Mouse (Mus musculus) neural tube, embryonic 14.5 days (tissue): ENCODE measurements around the gene Nebl. TPM values are rescaled to one million over a fixed set of nuclear protein-coding genes. Genes with fewer than 3 reads are reported as not detected.
A peak's percentile ranks its signal among the peaks of the same experiment; 100 is the strongest.

ENCODE experiments used
- ATAC-seq: fragments of 200-750 bp; cut with Nextera tagmentation; 2 replicates; pipeline ENCODE4 v1.8.0; 2017; ENCODE audit warnings: low read depth, mild to moderate bottlenecking, moderate TSS enrichment, moderate library complexity
- H3K27ac ChIP-seq: fragments of 300-500 bp; sonication (generic); 2 replicates; pipeline ENCODE4 v1.5.1; 2014; ENCODE audit warnings: low read depth, mild to moderate bottlenecking, control low read depth, low read length, moderate library complexity, mixed read lengths
- H3K27me3 ChIP-seq: fragments of 300-500 bp; sonication (generic); 2 replicates; pipeline ENCODE4 v1.6.1; 2014; ENCODE audit warnings: low read length; ENCODE audit not compliant: control insufficient read depth, insufficient read depth
- H3K36me3 ChIP-seq: fragments of 300-500 bp; sonication (generic); 2 replicates; pipeline ENCODE4 v1.6.1; 2014; ENCODE audit warnings: low read length, mixed read lengths; ENCODE audit not compliant: control insufficient read depth, insufficient read depth
- H3K4me1 ChIP-seq: fragments of 300-500 bp; sonication (generic); 2 replicates; pipeline ENCODE4 v1.6.1; 2014; ENCODE audit warnings: low read length; ENCODE audit not compliant: control insufficient read depth, insufficient read depth
- H3K4me2 ChIP-seq: fragments of 300-500 bp; sonication (generic); 2 replicates; pipeline ENCODE4 v1.6.1; 2014; ENCODE audit warnings: mild to moderate bottlenecking, low read depth, low read length, control low read depth
- H3K4me3 ChIP-seq: fragments of 300-500 bp; sonication (generic); 2 replicates; pipeline ENCODE4 v1.5.1; 2014; ENCODE audit warnings: low read depth, low read length, control low read depth, mixed read lengths
- H3K9ac ChIP-seq: fragments of 300-500 bp; sonication (generic); replicated peaks from 2 replicates; pipeline ENCODE4 v1.6.1; 2014; ENCODE audit warnings: low read depth, mild to moderate bottlenecking, control low read depth, low read length, mixed read lengths
- H3K9me3 ChIP-seq: fragments of 300-500 bp; sonication (generic); 2 replicates; pipeline ENCODE4 v1.6.1; 2016; ENCODE audit warnings: low read length; ENCODE audit not compliant: control insufficient read depth
- WGBS: fragments of 180-500 bp; shearing (Covaris S2); extraction: QIAGEN DNeasy Blood & Tissue Kit; methylation state at CpG from one replicate; pipeline ENCODE4 v1.1.7; 2014; 5-methylcytosine and 5-hydroxymethylcytosine counted together
- polyA plus RNA-seq: library from polyadenylated mRNA; unstranded; fragments of >200 nt; fragmentation: Nextera tagmentation; extraction: Ambion mirVana; gene quantifications from 2 replicates; pipeline ENCODE4 v1.2.1, GENCODE M21; 2014

Nebl gene
- polyA plus RNA-seq, 1 experiment from 2014 or later: 16.7 TPM

GRCm38 (mm10) chr2:17658176-17658575, 73.1 kb downstream of the Nebl start:
- WGBS: 76% methylated on average over 5 of the region's 5 CpGs
- Histone ChIP-seq H3K27me3 (no peaks in the 10 kb centered on the region), H3K9ac (no peak overlapping the region), H3K4me1 (no peaks in the 10 kb centered on the region), H3K36me3 (no peaks in the 10 kb centered on the region), H3K9me3 (no peaks in the 10 kb centered on the region), H3K4me3 (no peak overlapping the region), H3K4me2 (no peak overlapping the region), H3K27ac (no peak overlapping the region)
- no peak for ATAC-seq

- peaks cover 2% of the 10 kb centered on the region; the same call in 1 of the 2 replicates for H3K4me1 ChIP-seq
- H3K9me3 ChIP-seq: no peaks in the 10 kb centered on the region
- 0 out of 2 replicates have a peak, but pooled peaks have one; percentile 21 for ATAC-seq
- H3K36me3 ChIP-seq: no peaks in the 10 kb centered on the region
- no peak overlapping the region for H3K27ac ChIP-seq
- no peak overlapping the region for H3K4me2 ChIP-seq
- no peaks in the 10 kb centered on the region for H3K27me3 ChIP-seq
- no peak overlapping the region for H3K4me3 ChIP-seq
- no peak overlapping the region for H3K9ac ChIP-seq
- WGBS: 29% methylated on average over 10 of the region's 10 CpGs
Measured at GRCm38 (mm10) chr2:17650147-17650834, 81.0 kb downstream of the Nebl start.

- no peak overlapping the region for H3K4me3 ChIP-seq
- no peak overlapping the region for H3K9ac ChIP-seq
- no peaks in the 10 kb centered on the region for H3K27me3 ChIP-seq
- H3K9me3 ChIP-seq: no peaks in the 10 kb centered on the region
- H3K4me1 ChIP-seq: peaks cover 2% of the 10 kb centered on the region; the same call in 1 of the 2 replicates
- H3K4me2 ChIP-seq: no peak overlapping the region
- 41% methylated on average over 3 of the region's 3 CpGs for WGBS
- no peak overlapping the region for H3K27ac ChIP-seq
- H3K36me3 ChIP-seq: no peaks in the 10 kb centered on the region
- ATAC-seq: peak; percentile 28; the same call in 1 of the 2 replicates
Measured at GRCm38 (mm10) chr2:17649728-17650127, 81.5 kb downstream of the Nebl start.

GRCm38 (mm10) chr2:17644282-17645262, 86.7 kb downstream of the Nebl start:
- H3K27me3 ChIP-seq: no peaks in the 10 kb centered on the region
- ATAC-seq: peak; percentile 80; the same call in 1 of the 2 replicates
- H3K27ac ChIP-seq: no peak overlapping the region
- WGBS: 33% methylated on average over 3 of the region's 3 CpGs
- H3K36me3 ChIP-seq: no peaks in the 10 kb centered on the region
- no peak overlapping the region for H3K4me2 ChIP-seq
- no peak overlapping the region for H3K4me3 ChIP-seq
- H3K4me1 ChIP-seq: no peaks in the 10 kb centered on the region
- H3K9me3 ChIP-seq: no peaks in the 10 kb centered on the region
- no peak overlapping the region for H3K9ac ChIP-seq

- Histone ChIP-seq H3K27ac (no peak overlapping the region), H3K27me3 (no peaks in the 10 kb centered on the region), H3K4me1 (0 out of 2 replicates have a peak, but pooled peaks cover under 1% of the 10 kb centered on the region), H3K36me3 (no peaks in the 10 kb centered on the region), H3K4me2 (no peak overlapping the region), H3K4me3 (no peak overlapping the region), H3K9ac (no peak overlapping the region), H3K9me3 (no peaks in the 10 kb centered on the region)
- ATAC-seq: no peak
- WGBS: 59% methylated on average over 7 of the region's 7 CpGs
Measured at GRCm38 (mm10) chr2:17643869-17644268, 87.4 kb downstream of the Nebl start.

- no peak for ATAC-seq
- 85% methylated on average over 7 of the region's 7 CpGs for WGBS
Measured at GRCm38 (mm10) chr2:17642770-17643169, 88.5 kb downstream of the Nebl start.

GRCm38 (mm10) chr2:17640861-17641260, 90.4 kb downstream of the Nebl start:
- Histone ChIP-seq H3K4me3 (no peak overlapping the region), H3K9ac (no peak overlapping the region), H3K27me3 (no peaks in the 10 kb centered on the region), H3K4me1 (0 out of 2 replicates have a peak, but pooled peaks cover 5% of the 10 kb centered on the region), H3K36me3 (no peaks in the 10 kb centered on the region), H3K9me3 (no peaks in the 10 kb centered on the region), H3K4me2 (no peak overlapping the region), H3K27ac (no peak overlapping the region)
- ATAC-seq: no peak
- WGBS: 84% methylated on average over 4 of the region's 4 CpGs

More at GRCm38 (mm10) chr2:17642770-17643169, 88.5 kb downstream of the Nebl start:
- no peaks in the 10 kb centered on the region for H3K9me3 ChIP-seq
- no peaks in the 10 kb centered on the region for H3K27me3 ChIP-seq
- H3K27ac ChIP-seq: no peak overlapping the region
- 0 out of 2 replicates have a peak, but pooled peaks cover 5% of the 10 kb centered on the region for H3K4me1 ChIP-seq
- no peak overlapping the region for H3K4me2 ChIP-seq
- H3K4me3 ChIP-seq: no peak overlapping the region
- no peaks in the 10 kb centered on the region for H3K36me3 ChIP-seq
- no peak overlapping the region for H3K9ac ChIP-seq

- Histone ChIP-seq H3K4me1 (0 out of 2 replicates have a peak, but pooled peaks cover 5% of the 10 kb centered on the region), H3K27me3 (no peaks in the 10 kb centered on the region), H3K9ac (no peak overlapping the region), H3K27ac (no peak overlapping the region), H3K9me3 (no peaks in the 10 kb centered on the region), H3K36me3 (no peaks in the 10 kb centered on the region), H3K4me2 (no peak overlapping the region), H3K4me3 (no peak overlapping the region)
- peak; percentile 66; the same call in 1 of the 2 replicates for ATAC-seq
- 16% methylated on average over 5 of the region's 5 CpGs for WGBS
Measured at GRCm38 (mm10) chr2:17638631-17639030, 92.6 kb downstream of the Nebl start.
